Mouse (Mus musculus) intestine, postnatal 0 days (tissue): ENCODE data around the gene Pde4c. TPM values are rescaled to one million over a fixed set of nuclear protein-coding genes. Genes with fewer than 3 reads are reported as not detected.
A peak's percentile ranks its signal among the peaks of the same experiment; 100 is the strongest.

ENCODE experiments used
- ATAC-seq: fragments of 200-750 bp; cut with Nextera tagmentation; 2 replicates; pipeline ENCODE4 v1.8.0; 2017; ENCODE audit warnings: mild to moderate bottlenecking, moderate TSS enrichment, moderate library complexity
- H3K27ac ChIP-seq: fragments of 300-500 bp; sonication (generic); 2 replicates; pipeline ENCODE4 v1.5.1; 2014; ENCODE audit warnings: mild to moderate bottlenecking, low read depth, low read length, moderate library complexity
- H3K27me3 ChIP-seq: fragments of 300-500 bp; sonication (generic); replicated peaks from 2 replicates; pipeline ENCODE4 v1.6.1; 2014; ENCODE audit warnings: low read length, mixed read lengths; ENCODE audit not compliant: control insufficient read depth, insufficient read depth
- H3K36me3 ChIP-seq: fragments of 300-500 bp; sonication (generic); 2 replicates; pipeline ENCODE4 v1.6.1; 2014; ENCODE audit warnings: mild to moderate bottlenecking, moderate library complexity; ENCODE audit not compliant: control insufficient read depth, insufficient read depth
- H3K4me1 ChIP-seq: fragments of 300-500 bp; sonication (generic); replicated peaks from 2 replicates; pipeline ENCODE4 v1.6.1; 2014; ENCODE audit warnings: antibody characterized with exemption, low read length, mixed read lengths; ENCODE audit not compliant: control insufficient read depth, insufficient read depth
- H3K4me2 ChIP-seq: fragments of 300-500 bp; sonication (generic); replicated peaks from 2 replicates; pipeline ENCODE4 v1.6.1; 2014; ENCODE audit warnings: low read depth, mild to moderate bottlenecking, moderate library complexity
- H3K4me3 ChIP-seq: fragments of 300-500 bp; sonication (generic); 2 replicates; pipeline ENCODE4 v1.5.1; 2014; ENCODE audit warnings: low read depth, low read length
- H3K9ac ChIP-seq: fragments of 300-500 bp; sonication (generic); 2 replicates; pipeline ENCODE4 v1.6.1; 2014; ENCODE audit warnings: mild to moderate bottlenecking, low read depth, low read length
- H3K9me3 ChIP-seq: fragments of 300-500 bp; sonication (generic); 2 replicates; pipeline ENCODE4 v1.6.1; 2016; ENCODE audit warnings: mixed run types; ENCODE audit not compliant: control insufficient read depth
- CTCF ChIP-seq: sonication (generic); IDR thresholded peaks from 2 replicates; pipeline ENCODE4 v1.5.1; 2016; ENCODE audit warnings: low read depth, mild to moderate bottlenecking, control low read depth, antibody characterized with exemption, moderate library complexity
- WGBS: fragments of 180-500 bp; shearing (Covaris S2); extraction: QIAGEN DNeasy Blood & Tissue Kit; methylation state at CpG from one replicate; pipeline ENCODE4 v1.1.7; 2014; 5-methylcytosine and 5-hydroxymethylcytosine counted together
- polyA plus RNA-seq: library from polyadenylated mRNA; unstranded; fragments of >200 nt; fragmentation: Nextera tagmentation; extraction: Ambion mirVana; gene quantifications from 2 replicates; pipeline ENCODE4 v1.2.1, GENCODE M21; 2015

The Pde4c gene
- polyA plus RNA-seq, 1 experiment from 2014 or later = 0.21 TPM

GRCm38 (mm10) chr8:70699116-70699833 is 24.2 kb upstream of the Pde4c start:
- H3K27ac ChIP-seq = peak overlapping the region; percentile 97
- peak; percentile 28; the same call in 1 of the 2 replicates for TF ChIP-seq CTCF
- H3K4me2 ChIP-seq = peak overlapping the region; percentile 61
- WGBS = under 1% methylated on average over 75 of the region's 89 CpGs
- H3K4me3 ChIP-seq = peak overlapping the region; percentile 63
- H3K9me3 ChIP-seq = no peaks in the 10 kb centered on the region
- H3K27me3 ChIP-seq = no peaks in the 10 kb centered on the region
- ATAC-seq = peak; percentile 17
- H3K36me3 ChIP-seq = peaks cover 6% of the 10 kb centered on the region
- H3K4me1 ChIP-seq = peaks cover 20% of the 10 kb centered on the region
- H3K9ac ChIP-seq = peak overlapping the region; percentile 98

GRCm38 (mm10) chr8:70699834-70700554 is 23.5 kb upstream of the Pde4c start:
- no peak for TF ChIP-seq CTCF

GRCm38 (mm10) chr8:70700555-70700922 is 23.0 kb upstream of the Pde4c start:
- TF ChIP-seq CTCF = peak; percentile 94
- Histone ChIP-seq H3K4me1 (peaks cover 20% of the 10 kb centered on the region), H3K4me3 (peak overlapping the region; percentile 63), H3K36me3 (peaks cover 6% of the 10 kb centered on the region), H3K27me3 (no peaks in the 10 kb centered on the region), H3K4me2 (peak overlapping the region; percentile 61), H3K27ac (peak overlapping the region; percentile 97), H3K9me3 (no peaks in the 10 kb centered on the region), H3K9ac (peak overlapping the region; percentile 98)
- ATAC-seq = peak; percentile 18
- under 1% methylated on average over 20 of the region's 20 CpGs for WGBS

More at GRCm38 (mm10) chr8:70699834-70700554, 23.5 kb upstream of the Pde4c start:
- Histone ChIP-seq H3K27ac (peak overlapping the region; percentile 97), H3K9ac (peak overlapping the region; percentile 98), H3K27me3 (no peaks in the 10 kb centered on the region), H3K4me3 (peak overlapping the region; percentile 63), H3K4me1 (peaks cover 20% of the 10 kb centered on the region), H3K4me2 (peak overlapping the region; percentile 61), H3K9me3 (no peaks in the 10 kb centered on the region), H3K36me3 (peaks cover 6% of the 10 kb centered on the region)
- ATAC-seq = no peak
- WGBS = under 1% methylated on average over 58 of the region's 59 CpGs

- ATAC-seq = no peak
- no peaks in the 10 kb centered on the region for H3K9me3 ChIP-seq
- no peaks in the 10 kb centered on the region for H3K27me3 ChIP-seq
- TF ChIP-seq CTCF = no peak
- H3K9ac ChIP-seq = peak overlapping the region; percentile 43
- peaks cover 15% of the 10 kb centered on the region for H3K4me1 ChIP-seq
- WGBS = 46% methylated on average over 10 of the region's 10 CpGs
- H3K36me3 ChIP-seq = peaks cover 6% of the 10 kb centered on the region
- peak overlapping the region; percentile 63 for H3K4me3 ChIP-seq
- H3K4me2 ChIP-seq = peak overlapping the region; percentile 61
- H3K27ac ChIP-seq = no peak overlapping the region; the same call in 1 of the 2 replicates
These were observed 22.2 kb upstream of the Pde4c start for GRCm38 (mm10) chr8:70701048-70701981.

GRCm38 (mm10) chr8:70701982-70702841 is 21.3 kb upstream of the Pde4c start:
- H3K4me2 ChIP-seq = peak overlapping the region; percentile 61; the same call in 1 of the 2 replicates
- WGBS = 67% methylated on average over 2 of the region's 2 CpGs
- H3K27me3 ChIP-seq = no peaks in the 10 kb centered on the region
- no peak overlapping the region for H3K4me3 ChIP-seq
- H3K9ac ChIP-seq = no peak overlapping the region
- H3K36me3 ChIP-seq = peaks cover 6% of the 10 kb centered on the region
- no peak overlapping the region for H3K27ac ChIP-seq
- H3K4me1 ChIP-seq = peaks cover 11% of the 10 kb centered on the region
- no peak for TF ChIP-seq CTCF
- no peaks in the 10 kb centered on the region for H3K9me3 ChIP-seq
- ATAC-seq = no peak
